Mouse (Mus musculus): ENCODE data around the gene Arhgap28. TPM values are rescaled to one million over a fixed set of nuclear protein-coding genes. Genes with fewer than 3 reads are reported as not detected.

Gene Arhgap28
- polyA plus RNA-seq, 1 experiment from 2014 or later, result 81.3 TPM

DNA sequence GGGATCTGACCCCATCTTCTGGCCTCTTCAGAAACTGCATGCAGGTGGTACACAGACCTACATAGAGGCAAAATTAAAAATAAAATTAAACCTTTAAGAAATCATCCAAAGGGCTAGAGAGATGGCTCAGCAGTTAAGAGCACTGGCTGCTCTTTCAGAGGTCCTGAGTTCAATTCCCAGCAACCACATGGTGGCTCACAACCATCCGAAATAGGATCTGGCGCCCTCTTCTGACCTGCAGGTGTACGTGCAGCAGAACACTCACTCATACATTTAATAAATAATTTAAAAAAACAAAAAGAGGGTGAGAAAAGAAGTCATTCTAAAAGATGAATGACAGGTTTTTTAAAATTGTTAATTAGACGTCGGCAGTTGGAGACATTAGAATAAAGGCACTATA, 6.1 kb upstream of the Arhgap28 start:
- no peak for ATAC-seq (ENCODE audit: insufficient number of reproducible peaks, insufficient read depth, low FRiP score, low TSS enrichment)
- 97% methylated on average over 5 of the region's 5 CpGs for WGBS

DNA sequence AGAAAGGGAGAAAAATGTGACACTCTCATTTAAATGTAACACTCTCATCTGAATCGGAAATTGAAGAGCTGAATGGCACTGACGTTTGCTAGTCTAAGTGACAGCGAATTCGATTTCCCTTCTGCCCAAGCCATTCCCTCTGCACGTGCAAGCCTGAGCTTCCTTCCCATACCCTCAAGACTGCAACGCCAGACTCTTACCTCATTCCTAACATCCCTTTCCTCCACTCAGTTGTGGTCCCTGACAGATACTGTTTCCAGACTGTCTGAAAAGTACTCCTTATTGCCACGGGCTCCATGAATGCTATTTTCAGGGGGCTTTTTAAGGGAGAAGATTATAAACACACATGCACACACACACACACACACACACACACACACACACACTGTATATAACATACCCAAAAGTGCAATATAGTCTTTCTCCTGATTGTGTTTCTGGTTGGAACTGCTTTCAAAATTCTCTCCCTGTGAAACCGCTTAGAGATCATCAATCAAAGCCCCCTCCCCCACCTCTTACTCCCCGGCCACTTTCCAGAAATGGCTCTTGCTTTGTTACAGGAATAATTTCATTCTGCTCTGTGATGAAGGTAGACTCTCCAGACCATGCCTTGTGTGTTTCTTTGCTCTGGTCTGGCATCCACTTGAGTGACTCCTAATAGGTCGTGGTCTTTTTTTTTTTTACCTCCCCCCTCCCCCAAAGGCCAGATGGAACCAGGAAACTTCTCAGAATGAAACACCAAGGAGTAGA, 836 bp upstream of the Arhgap28 start:
- Histone ChIP-seq H3K4me3 (peak overlapping the region; percentile 64), H3K9ac (peak overlapping the region; percentile 64; the same call in 1 of the 2 replicates), H3K27me3 (no peaks in the 10 kb centered on the region), H3K36me3 (no peaks in the 10 kb centered on the region), H3K27ac (peak overlapping the region; percentile 92), H3K9me3 (no peaks in the 10 kb centered on the region), H3K4me2 (replicated peaks) (peak overlapping the region; percentile 52), H3K4me1 (peaks cover 33% of the 10 kb centered on the region)
- 3% methylated on average over 10 of the region's 10 CpGs for WGBS
- ATAC-seq (ENCODE audit: insufficient number of reproducible peaks, insufficient read depth, low FRiP score, low TSS enrichment), result peak; percentile 72

More for the DNA sequence above, 6.1 kb upstream of the Arhgap28 start:
- no peaks in the 10 kb centered on the region for H3K27me3 ChIP-seq
- H3K9me3 ChIP-seq, result no peaks in the 10 kb centered on the region
- no peaks in the 10 kb centered on the region for H3K36me3 ChIP-seq
- H3K4me2 ChIP-seq (replicated peaks), result no peak overlapping the region
- H3K9ac ChIP-seq, result no peak overlapping the region
- no peak overlapping the region for H3K27ac ChIP-seq
- H3K4me1 ChIP-seq, result peaks cover 7% of the 10 kb centered on the region
- no peak overlapping the region for H3K4me3 ChIP-seq

DNA sequence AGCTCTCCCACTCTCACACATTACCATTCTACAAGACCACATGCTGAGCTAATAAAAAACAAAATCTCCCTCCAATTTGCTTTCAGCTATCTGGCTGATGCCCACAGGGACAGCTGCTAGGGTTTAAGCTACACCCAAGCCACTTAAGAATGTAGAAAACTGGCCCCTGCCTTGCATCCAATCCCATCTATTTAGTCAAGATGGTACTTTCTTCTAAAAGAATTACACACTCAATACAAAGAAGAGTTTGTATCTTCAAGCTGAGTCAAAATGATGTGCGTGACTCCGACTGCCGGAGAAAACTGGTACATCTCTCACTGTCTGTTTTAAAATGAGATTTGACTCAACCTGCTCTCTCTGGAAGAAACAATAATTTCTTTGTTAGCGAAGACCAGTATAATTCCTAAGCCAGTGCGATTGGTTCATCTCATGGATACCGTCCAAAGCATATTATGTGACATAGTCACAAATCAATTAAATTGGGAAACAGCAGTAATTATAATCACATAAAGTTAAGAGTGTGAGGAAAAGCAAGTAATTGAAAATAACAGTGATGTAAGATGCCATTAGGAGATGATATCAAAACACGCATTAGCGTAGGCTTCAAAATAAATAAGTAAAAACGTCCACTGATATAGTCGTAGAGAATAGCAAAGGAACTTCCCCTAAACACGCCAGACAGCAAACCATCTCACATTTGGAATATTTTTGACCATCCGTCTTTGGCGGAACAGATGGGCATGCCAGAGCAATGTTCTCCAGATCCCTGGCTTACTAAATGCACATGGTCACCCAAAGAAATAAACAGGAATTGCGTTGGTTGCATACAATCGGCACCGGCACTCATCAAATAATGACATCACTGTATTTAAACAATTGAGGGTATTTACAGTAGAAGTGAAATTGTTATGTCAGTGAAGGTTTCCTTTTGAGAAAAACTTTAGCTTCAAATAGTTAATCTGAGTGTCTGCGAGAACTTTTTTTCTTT, 1.0 kb downstream of the Arhgap28 start:
- H3K9me3 ChIP-seq, result no peaks in the 10 kb centered on the region
- peaks cover 37% of the 10 kb centered on the region for H3K4me1 ChIP-seq
- no peaks in the 10 kb centered on the region for H3K27me3 ChIP-seq
- peak overlapping the region; percentile 52 for H3K4me2 ChIP-seq (replicated peaks)
- H3K9ac ChIP-seq, result peak overlapping the region; percentile 44; the same call in 1 of the 2 replicates
- H3K27ac ChIP-seq, result peak overlapping the region; percentile 92; the same call in 1 of the 2 replicates
- no peak for ATAC-seq (ENCODE audit: insufficient number of reproducible peaks, insufficient read depth, low FRiP score, low TSS enrichment)
- H3K36me3 ChIP-seq, result no peaks in the 10 kb centered on the region
- peak overlapping the region; percentile 64 for H3K4me3 ChIP-seq
- 22% methylated on average over 17 of the region's 17 CpGs for WGBS

- no peak for ATAC-seq (ENCODE audit: insufficient number of reproducible peaks, insufficient read depth, low FRiP score, low TSS enrichment)
- Histone ChIP-seq H3K9me3 (no peaks in the 10 kb centered on the region), H3K4me2 (replicated peaks) (0 out of 2 replicates have a peak overlapping the region, but pooled peaks have one; percentile 26), H3K9ac (no peak overlapping the region), H3K27ac (peak overlapping the region; percentile 47; the same call in 1 of the 2 replicates), H3K4me3 (no peak overlapping the region), H3K36me3 (no peaks in the 10 kb centered on the region), H3K4me1 (peaks cover 51% of the 10 kb centered on the region), H3K27me3 (no peaks in the 10 kb centered on the region)
- WGBS, result 27% methylated on average over 8 of the region's 8 CpGs
These were observed 4.1 kb downstream of the Arhgap28 start for GRCm38 (mm10) chr17:67999801-68000200.

- no peak for ATAC-seq (ENCODE audit: insufficient number of reproducible peaks, insufficient read depth, low FRiP score, low TSS enrichment)
- Histone ChIP-seq H3K27me3 (no peaks in the 10 kb centered on the region), H3K9ac (no peak overlapping the region), H3K27ac (0 out of 2 replicates have a peak overlapping the region, but pooled peaks have one; percentile 63), H3K36me3 (peaks cover 4% of the 10 kb centered on the region; the same call in 1 of the 2 replicates), H3K4me3 (no peak overlapping the region), H3K4me1 (peaks cover 43% of the 10 kb centered on the region), H3K4me2 (replicated peaks) (no peak overlapping the region), H3K9me3 (no peaks in the 10 kb centered on the region)
- 73% methylated on average over 7 of the region's 7 CpGs for WGBS
These were observed 7.2 kb downstream of the Arhgap28 start for GRCm38 (mm10) chr17:67996769-67997155.

- H3K4me2 ChIP-seq (replicated peaks), result peak overlapping the region; percentile 24
- H3K9me3 ChIP-seq, result no peaks in the 10 kb centered on the region
- H3K4me1 ChIP-seq, result peaks cover 38% of the 10 kb centered on the region
- no peak overlapping the region for H3K4me3 ChIP-seq
- H3K27ac ChIP-seq, result peak overlapping the region; percentile 63; the same call in 1 of the 2 replicates
- H3K27me3 ChIP-seq, result no peaks in the 10 kb centered on the region
- peaks cover 4% of the 10 kb centered on the region; the same call in 1 of the 2 replicates for H3K36me3 ChIP-seq
- H3K9ac ChIP-seq, result no peak overlapping the region
- ATAC-seq (ENCODE audit: insufficient number of reproducible peaks, insufficient read depth, low FRiP score, low TSS enrichment), result peak; percentile 47
- WGBS, result 10% methylated on average over 14 of the region's 14 CpGs
These were observed 7.7 kb downstream of the Arhgap28 start for GRCm38 (mm10) chr17:67996097-67996768.

DNA sequence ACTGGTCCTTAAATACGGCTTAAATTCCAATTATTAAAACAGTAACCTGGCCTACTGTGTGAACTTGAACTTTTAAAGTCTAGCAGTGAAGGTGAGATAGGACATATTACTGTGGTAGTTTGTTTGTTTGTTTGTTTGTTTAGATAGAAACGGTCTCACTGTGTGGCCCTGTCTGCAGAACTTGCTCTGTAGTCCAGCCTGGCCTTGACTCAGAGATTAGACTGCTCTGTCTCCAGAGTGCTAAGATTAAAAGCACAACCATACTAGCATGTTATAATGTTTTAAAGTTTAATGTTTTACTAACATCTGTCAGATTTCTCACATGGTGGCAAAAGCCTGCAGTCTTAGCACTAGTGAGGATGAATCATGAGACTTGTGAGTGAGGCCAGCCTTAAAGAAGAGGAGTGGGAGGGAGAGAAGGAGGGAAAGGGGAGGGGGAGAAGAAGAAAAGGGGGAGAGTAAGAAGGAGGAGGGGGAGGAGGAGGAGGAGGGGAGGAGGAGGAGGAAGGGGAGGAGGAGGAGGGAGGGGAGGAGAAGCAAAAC, 8.6 kb downstream of the Arhgap28 start:
- no peak for ATAC-seq (ENCODE audit: insufficient number of reproducible peaks, insufficient read depth, low FRiP score, low TSS enrichment)
- peak overlapping the region; percentile 4; the same call in 1 of the 2 replicates for H3K27ac ChIP-seq
- no peak overlapping the region; the same call in 1 of the 2 replicates for H3K4me2 ChIP-seq (replicated peaks)
- H3K9me3 ChIP-seq, result no peaks in the 10 kb centered on the region
- H3K36me3 ChIP-seq, result peaks cover 4% of the 10 kb centered on the region; the same call in 1 of the 2 replicates
- H3K27me3 ChIP-seq, result no peaks in the 10 kb centered on the region
- H3K4me1 ChIP-seq, result peaks cover 35% of the 10 kb centered on the region
- H3K9ac ChIP-seq, result no peak overlapping the region
- H3K4me3 ChIP-seq, result no peak overlapping the region
- WGBS, result 70% methylated on average over 2 of the region's 2 CpGs

DNA sequence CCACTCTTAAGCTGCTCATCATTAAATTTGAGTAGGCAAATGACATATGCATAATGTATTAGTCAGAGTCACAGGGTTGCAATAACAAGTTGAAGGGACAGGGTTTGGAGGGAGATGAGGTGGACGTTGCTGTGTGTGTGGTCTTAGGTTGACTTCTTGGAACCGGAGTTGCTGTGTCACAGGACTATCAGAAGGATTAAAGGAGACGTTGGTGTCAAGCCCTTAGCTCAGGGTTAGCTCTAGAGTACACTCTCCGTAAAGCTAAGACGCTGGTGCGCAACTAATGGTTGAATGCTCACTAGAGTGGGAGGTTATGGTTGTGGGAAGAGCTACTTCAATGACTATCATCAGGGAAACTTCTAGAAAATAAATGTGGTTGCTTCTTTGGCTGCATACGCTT, 9.1 kb downstream of the Arhgap28 start:
- no peaks in the 10 kb centered on the region for H3K27me3 ChIP-seq
- WGBS, result 73% methylated on average over 7 of the region's 7 CpGs
- ATAC-seq (ENCODE audit: insufficient number of reproducible peaks, insufficient read depth, low FRiP score, low TSS enrichment), result no peak

DNA sequence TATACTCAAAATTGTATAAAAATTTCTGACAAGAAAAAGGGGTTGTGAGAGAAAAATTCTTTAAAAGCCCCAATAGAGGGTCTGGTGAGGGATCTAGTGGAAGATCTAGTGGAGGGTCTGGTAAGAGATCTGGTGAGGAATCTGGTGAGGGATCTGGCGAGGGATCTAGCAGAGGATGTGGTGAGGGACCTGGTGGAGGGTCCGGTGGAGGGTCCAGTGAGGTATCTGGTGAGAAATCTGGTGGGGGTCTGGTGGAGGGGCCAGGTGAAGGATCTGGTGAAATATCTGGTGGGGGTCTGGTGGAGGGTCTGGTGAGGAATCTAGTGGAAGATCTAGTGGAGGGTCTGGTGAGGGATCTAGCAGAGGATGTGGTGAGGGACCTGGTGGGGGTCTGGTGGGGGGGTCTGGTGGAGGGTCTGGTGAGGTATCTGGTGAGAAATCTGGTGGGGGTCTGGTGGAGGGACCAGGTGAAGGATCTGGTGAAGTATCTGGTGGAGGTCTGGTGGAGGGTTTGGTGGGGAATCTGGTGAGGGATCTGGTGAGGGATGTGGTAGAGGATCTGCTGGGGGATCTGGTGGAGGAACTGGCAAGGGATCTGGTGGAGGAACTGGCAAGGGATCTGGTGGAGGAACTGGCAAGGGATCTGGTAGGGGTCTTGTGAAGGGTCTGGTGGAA, 10.4 kb downstream of the Arhgap28 start:
- Histone ChIP-seq H3K4me3 (no peak overlapping the region), H3K36me3 (peaks cover 4% of the 10 kb centered on the region; the same call in 1 of the 2 replicates), H3K4me1 (peaks cover 44% of the 10 kb centered on the region), H3K27me3 (no peaks in the 10 kb centered on the region), H3K9ac (no peak overlapping the region), H3K4me2 (replicated peaks) (no peak overlapping the region), H3K27ac (no peak overlapping the region), H3K9me3 (no peaks in the 10 kb centered on the region)
- WGBS, result 92% methylated on average over 2 of the region's 2 CpGs
- no peak for ATAC-seq (ENCODE audit: insufficient number of reproducible peaks, insufficient read depth, low FRiP score, low TSS enrichment)

More for the DNA sequence above, 9.1 kb downstream of the Arhgap28 start:
- peaks cover 4% of the 10 kb centered on the region; the same call in 1 of the 2 replicates for H3K36me3 ChIP-seq
- H3K9ac ChIP-seq, result no peak overlapping the region
- H3K27ac ChIP-seq, result no peak overlapping the region; the same call in 1 of the 2 replicates
- H3K4me2 ChIP-seq (replicated peaks), result no peak overlapping the region
- no peaks in the 10 kb centered on the region for H3K9me3 ChIP-seq
- no peak overlapping the region for H3K4me3 ChIP-seq
- peaks cover 35% of the 10 kb centered on the region for H3K4me1 ChIP-seq

DNA sequence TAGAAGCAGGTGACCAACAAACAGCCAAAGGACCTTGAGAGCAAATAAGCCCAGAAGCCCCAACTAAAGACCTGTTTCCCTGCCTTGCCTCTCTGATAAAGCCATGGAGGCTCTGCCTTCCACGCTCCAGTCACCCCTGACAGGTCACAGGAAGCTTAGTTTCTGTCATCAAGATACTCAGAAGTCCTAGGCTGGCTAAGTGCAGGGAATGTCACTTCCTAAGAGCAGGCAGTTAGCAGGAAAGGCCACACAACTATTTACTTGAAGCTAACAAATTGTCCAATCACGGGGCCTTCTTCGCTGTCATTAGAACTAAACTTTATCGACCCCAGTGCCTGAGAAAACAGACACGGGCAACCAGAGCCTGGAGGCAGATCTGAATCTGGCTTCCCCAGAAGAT, 14.2 kb downstream of the Arhgap28 start:
- Histone ChIP-seq H3K4me1 (peaks cover 30% of the 10 kb centered on the region), H3K4me3 (no peak overlapping the region), H3K9ac (peak overlapping the region; percentile 24; the same call in 1 of the 2 replicates), H3K36me3 (peaks cover 8% of the 10 kb centered on the region; the same call in 1 of the 2 replicates), H3K27me3 (no peaks in the 10 kb centered on the region), H3K4me2 (replicated peaks) (peak overlapping the region; percentile 32), H3K9me3 (no peaks in the 10 kb centered on the region), H3K27ac (peak overlapping the region; percentile 88)
- ATAC-seq (ENCODE audit: insufficient number of reproducible peaks, insufficient read depth, low FRiP score, low TSS enrichment), result no peak
- WGBS, result 15% methylated on average over 5 of the region's 5 CpGs

All from embryonic facial prominence, embryonic 12.5 days (tissue).